Mouse (Mus musculus): ENCODE measurements around the gene Kif5a.

The Kif5a gene

DNA sequence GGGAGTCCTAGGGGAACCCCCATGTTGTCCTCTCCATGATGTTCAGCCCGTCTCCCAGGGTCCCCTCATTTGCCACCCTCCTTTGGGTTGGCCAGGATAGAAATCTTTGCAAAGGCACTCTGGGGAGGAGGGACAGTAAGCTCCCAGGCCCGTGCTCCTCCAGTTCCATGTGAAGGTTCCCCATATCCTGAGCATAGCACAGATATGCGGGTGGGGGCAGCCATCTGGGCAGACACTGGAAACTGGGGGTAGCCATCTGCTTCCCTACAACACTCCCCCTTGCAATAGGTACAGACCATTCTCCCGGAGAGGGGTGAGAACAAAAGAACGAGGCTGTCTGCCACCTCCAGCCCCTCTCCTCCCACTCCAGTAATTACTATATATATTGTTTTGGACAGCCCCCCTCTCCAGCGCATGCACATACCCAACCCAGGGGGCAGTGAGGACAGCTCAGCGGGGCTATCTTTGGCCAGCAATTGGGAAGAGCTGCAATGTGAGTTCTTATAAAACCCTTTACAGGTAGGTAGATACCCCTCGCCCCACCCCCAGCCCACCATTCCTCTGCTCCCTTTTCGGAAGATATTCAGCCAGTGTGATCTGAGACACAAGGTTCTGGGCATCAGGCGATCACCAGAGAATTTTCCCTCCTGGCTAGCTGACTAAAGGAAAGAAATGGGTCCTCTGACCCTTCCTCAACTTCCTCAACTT is 75.6 kb downstream of the Kif5a start:
- no peak for TF ChIP-seq GATA4 (IDR thresholded peaks at IDR 0.05; ENCODE audit: insufficient replicate concordance, low read length)

DNA sequence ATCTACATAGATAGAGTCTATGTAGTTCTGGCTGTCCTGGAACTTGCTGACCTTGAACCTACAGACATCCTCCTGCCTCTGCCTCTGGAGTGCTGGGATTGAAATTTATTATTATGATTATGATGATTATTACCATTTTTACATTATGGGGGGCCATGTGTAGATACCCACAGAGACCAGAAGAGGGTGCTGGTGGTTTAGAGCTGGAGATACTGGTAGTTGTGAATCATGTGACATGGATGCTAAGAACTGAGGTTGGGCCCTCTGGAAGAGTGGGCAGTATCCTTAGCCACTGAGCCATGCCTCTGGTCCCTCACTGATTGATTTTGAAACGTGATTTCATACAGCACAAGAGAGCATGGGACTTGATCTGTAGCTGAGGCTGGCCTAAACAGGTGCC is 76.7 kb downstream of the Kif5a start:
- TF ChIP-seq GATA4 (IDR thresholded peaks at IDR 0.05; ENCODE audit: insufficient replicate concordance, low read length) = no peak

DNA sequence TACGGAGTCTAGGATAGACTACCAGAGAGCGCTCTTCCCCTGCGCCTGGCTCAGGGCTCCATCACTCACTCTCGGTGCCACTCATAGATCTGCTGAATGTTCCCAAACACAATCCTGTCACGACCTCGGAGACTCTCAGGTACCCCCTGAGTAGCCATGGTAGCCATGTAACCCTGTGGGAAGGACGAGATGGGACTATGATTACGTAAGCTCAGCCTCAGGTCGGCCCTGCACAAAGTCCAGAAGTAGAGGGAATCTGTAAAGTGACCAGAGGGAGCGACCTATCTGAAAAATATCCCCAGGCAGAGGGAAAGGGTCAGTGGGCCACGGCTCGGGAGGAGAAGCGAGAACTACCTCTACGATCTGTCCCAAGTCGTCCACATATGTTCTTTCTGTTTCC is 77.6 kb downstream of the Kif5a start:
- no peak for TF ChIP-seq GATA4 (IDR thresholded peaks at IDR 0.05; ENCODE audit: insufficient replicate concordance, low read length)

DNA sequence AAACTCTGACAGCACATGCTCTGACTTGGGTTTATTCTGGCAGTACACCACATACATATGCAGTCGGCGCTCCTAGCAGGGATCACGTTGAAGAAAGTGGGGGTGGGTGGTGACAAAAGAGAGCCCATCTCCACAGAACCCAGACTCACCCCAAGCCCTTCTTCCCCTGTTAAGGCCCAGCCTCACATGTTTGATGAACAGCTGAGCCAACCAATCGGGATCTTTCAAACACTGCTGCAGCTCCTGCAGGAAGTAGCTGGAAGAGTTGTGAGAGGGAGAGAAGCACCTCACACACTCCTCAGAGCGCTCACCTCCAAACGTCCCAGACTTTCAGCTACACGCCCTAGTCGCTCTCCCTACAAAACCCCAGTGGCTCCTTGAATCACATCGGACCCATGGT is 78.0 kb downstream of the Kif5a start:
- TF ChIP-seq GATA4 (IDR thresholded peaks at IDR 0.05; ENCODE audit: insufficient replicate concordance, low read length) = no peak

DNA sequence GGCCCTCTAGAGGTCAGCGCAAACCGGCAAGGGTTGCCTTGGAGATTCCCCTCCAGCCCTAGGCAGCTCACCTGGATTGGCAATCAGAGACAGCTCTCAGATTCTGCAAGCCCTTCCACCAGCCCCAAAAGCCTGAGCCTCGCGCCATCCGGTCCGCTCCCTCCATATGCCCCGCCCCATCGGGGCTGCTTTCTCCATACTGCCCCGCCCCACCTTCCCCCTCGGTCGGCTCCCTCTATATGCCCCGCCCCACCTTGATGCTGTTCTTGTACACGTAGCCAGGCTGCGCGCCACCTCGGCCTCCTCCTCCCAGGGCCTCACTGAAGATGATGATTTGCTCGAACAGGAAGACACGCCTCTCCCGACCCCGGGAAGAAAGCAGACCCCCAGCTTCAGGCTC is 79.4 kb downstream of the Kif5a start:
- no peak for TF ChIP-seq GATA4 (IDR thresholded peaks at IDR 0.05; ENCODE audit: insufficient replicate concordance, low read length)

DNA sequence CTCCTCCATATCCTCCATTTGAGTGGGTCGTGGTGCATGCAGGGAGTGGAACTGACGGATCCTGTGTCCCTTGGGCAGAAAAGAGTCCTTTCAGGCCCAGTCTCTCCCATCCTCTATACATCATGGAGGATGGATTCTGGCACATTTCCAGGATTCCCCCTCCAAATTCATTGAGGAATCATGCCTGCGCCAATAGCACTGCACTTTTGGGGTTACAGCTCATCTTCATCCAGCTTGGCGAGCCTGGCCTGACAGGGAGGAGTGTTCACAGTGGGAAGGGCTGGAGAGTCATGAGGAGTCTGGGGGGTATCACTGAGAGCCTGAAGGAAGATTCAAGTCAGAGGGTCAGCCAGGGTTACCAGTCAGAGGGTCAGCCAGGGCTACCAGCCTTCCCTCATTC is 80.5 kb downstream of the Kif5a start:
- no peak for TF ChIP-seq GATA4 (IDR thresholded peaks at IDR 0.05; ENCODE audit: insufficient replicate concordance, low read length)

DNA sequence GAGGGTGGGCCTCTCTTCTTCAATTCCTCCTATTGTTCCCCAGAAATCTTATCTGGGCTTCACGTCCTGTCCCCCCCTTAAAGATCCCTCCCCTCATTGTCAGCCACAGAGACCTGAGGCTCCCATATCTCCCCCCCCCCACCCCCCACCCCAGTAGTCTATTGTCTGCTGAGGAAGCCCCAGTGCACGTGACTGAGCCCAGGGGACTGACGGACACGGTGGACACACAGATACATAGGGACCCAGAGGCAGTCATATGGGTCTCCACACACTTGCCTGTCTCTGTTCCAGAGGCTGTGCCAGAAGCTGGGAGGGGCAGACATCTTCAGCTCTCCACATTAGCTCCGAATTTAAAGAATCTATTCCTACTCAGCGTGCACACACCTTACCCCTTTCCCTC is 81.6 kb downstream of the Kif5a start:
- peak; percentile 43; the same call in 1 of the 2 replicates for TF ChIP-seq GATA4 (IDR thresholded peaks at IDR 0.05; ENCODE audit: insufficient replicate concordance, low read length)

DNA sequence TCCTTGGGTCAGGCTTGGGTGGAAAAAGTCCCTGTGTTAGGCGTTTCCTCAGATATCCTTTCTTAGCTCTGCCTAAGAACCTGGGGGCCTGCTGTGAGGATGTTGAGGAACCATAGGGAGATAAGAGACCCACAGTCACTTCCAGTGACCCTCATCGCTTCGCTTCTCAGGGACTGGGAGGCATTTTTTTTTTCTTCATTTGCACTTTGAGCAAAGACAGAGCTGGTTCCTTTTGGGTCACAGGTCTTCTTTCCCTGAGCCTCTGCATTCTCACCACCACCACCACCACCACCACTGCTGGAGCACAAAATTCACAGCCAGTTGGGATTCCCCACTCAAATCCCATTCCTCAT is 82.5 kb downstream of the Kif5a start:
- no peak for TF ChIP-seq GATA4 (IDR thresholded peaks at IDR 0.05; ENCODE audit: insufficient replicate concordance, low read length)

DNA sequence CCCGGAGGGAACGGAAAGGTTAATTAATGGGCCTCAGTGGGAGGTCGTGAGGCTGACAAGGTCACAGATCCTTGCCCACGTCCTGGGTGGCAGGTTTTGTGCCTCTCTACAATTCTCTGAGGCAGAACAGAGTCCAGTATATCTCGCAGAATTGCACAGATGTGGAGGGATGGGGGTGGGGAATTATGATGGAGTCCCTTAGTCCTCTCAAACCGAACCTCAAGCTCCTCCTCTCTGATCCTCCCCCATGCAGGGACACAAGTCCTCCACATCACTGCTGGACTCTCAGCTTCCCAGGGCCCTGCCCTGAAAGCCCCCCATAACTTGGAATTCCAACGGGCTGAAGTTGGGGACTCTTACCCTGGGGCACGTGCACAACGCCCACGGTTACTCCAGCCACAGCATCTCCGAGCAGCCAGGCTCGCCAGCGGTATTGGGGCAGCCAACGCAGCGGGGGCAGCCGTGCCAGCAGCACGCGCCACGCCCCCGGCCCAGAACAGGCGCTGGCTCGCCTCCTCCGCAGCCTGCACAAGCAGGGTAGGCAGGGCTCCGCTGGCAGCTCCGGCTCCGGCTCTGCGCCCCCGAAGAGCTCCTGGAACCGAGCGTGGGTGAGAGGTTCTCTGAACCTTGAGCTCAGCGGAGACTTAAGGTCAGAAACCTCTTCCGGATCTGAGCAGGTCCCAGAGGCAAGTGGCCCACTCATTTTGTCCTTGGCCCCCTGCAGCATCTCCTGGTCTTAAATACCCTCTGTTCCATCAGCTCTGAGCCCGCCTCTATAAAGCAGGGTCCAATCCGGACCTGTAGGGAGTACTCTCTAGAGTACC is 83.1 kb downstream of the Kif5a start, which contains the start of gene Slc26a10:
Slc26a10 (minus strand) TSS at position 775 of the 824 bp plus-strand sequence.
- TF ChIP-seq GATA4 (IDR thresholded peaks at IDR 0.05; ENCODE audit: insufficient replicate concordance, low read length) = no peak

DNA sequence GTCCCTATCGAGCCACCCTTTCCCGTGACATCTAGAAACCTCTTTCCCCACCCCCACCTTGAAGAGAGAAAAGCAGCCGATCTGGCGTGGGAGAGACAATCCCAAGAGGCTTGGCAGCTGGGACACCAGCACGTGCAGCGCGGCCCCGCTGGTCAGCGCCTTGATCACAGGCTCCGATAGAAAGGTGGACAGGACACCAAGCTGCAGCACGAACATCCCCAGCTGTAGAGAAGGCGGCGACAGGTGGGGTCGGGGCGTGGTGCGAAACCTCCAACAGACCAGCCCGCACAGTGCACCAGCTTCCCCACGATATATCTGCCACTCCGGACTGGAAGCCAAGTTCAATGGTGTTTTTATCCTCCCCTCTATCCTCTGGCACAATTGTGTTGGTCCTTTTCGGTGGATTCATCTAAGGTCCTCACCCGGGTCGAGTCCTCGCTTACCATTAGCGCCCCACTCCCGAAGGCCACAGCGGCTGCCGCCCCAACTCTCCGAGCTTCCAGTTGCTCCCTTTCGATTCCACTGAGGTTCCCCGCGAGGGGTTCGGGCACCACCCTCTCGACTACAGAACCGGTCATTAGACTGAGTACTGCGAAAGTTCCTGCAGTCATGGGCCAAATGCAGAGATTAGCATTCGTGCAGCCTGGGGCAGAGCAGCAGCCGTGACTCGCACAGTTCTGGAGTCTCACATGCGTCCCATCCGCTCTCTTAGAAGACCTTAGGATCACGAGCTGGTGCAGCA is 84.7 kb downstream of the Kif5a start:
- no peak for TF ChIP-seq GATA4 (IDR thresholded peaks at IDR 0.05; ENCODE audit: insufficient replicate concordance, low read length)

DNA sequence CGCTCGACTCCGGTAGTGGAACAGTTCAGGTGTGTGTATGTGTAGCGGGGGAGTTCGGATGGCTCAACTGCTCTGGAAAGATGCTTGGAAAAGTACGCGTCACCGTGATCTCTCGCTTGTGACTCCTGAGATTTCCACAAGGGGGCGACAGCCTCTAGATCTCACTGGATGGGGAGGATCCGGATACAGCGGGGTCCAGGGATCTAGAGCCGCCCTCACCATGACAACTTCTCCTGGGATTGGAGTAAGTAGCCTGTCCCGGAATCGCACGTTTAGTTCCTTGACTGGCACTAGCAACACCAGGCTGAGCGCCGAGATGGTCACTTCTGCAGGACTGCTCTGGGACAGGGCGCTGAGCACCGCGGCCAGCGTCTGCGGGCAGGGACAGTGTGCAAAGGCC is 85.4 kb downstream of the Kif5a start:
- no peak for TF ChIP-seq GATA4 (IDR thresholded peaks at IDR 0.05; ENCODE audit: insufficient replicate concordance, low read length)

DNA sequence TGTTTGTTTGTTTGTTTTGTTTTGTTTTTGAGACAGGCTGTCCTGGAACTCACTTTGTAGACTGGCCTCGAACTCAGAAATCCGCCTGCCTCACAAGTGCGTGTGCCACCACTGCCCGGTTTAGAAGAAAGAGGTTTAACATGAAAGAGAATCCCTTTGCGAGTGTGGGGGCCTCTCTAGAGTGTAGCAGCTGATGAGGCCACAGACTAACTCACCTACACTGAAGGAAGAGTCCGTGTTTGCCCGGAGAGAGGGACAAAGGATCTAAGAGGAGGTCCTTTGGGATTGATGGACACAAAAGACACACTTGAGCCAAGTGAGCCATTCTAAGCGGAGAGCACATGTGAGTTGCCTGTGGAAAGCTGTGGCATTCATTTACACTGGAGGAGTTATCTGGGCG is 85.9 kb downstream of the Kif5a start:
- TF ChIP-seq GATA4 (IDR thresholded peaks at IDR 0.05; ENCODE audit: insufficient replicate concordance, low read length) = no peak

DNA sequence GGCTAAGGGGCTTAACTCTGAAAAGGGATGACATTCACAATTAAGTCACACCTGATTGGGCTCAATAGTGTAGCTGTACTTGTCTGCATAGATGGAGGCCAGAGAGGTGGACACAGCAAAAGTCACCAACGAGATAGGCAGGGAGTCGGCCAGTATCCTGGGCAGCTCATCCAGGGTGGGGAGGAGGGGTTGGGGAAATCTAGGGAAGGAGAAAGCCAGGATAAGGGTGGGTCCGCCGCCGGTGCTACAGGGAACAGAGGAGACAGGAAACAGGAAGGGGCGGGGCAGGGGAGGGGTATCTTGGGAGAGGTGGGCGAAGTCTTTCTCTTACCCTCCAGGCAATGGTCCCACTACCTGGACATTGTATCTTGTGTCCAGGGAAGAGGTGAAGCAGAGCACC is 86.4 kb downstream of the Kif5a start:
- TF ChIP-seq GATA4 (IDR thresholded peaks at IDR 0.05; ENCODE audit: insufficient replicate concordance, low read length) = no peak

DNA sequence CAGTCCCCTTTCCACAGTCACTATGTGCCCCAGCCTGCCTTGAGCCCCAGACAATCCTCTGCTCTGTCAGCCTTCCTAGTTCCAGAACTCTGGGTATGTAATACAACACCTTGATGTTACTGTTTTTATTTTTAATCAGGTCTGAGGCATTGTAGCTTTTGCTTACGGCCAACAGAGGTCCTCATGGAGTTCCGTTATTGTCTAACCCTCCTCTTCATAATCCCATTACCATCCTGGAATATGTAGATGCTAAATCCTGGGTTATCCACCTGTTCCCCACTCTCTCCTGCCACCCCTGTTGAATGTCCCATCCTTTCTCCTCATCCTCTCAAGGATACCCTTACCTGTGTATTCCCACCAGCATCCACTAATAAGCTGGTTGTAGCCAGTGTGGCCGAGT is 86.9 kb downstream of the Kif5a start:
- TF ChIP-seq GATA4 (IDR thresholded peaks at IDR 0.05; ENCODE audit: insufficient replicate concordance, low read length) = no peak

All from liver, adult (tissue).